ENCODE assay signal across 28 mouse cellular contexts in genomic region chr3:87041733-87042132, GRCm38 (mm10). TPM values are rescaled to one million over a fixed set of nuclear protein-coding genes. Genes with fewer than 3 reads are reported as not detected.
"Had no signal": no experiment of that assay in that cellular context is flagged by ENCODE, and none has a peak within 500 bp of the region (broad histone marks: within the 10 kb centered on the region; RNA-seq: fewer than 3 reads in every experiment).

No protein-coding gene starts in this region.

- ATAC-seq: forebrain, embryonic 13.5 days; forebrain, embryonic 14.5 days; forebrain, embryonic 15.5 days; forebrain, embryonic 16.5 days; forebrain, postnatal 0 days had no signal

- H3K4me1 ChIP-seq: embryonic facial prominence, embryonic 10.5 days; embryonic facial prominence, embryonic 12.5 days; embryonic facial prominence, embryonic 13.5 days; embryonic facial prominence, embryonic 15.5 days; forebrain, embryonic 10.5 days; forebrain, embryonic 12.5 days; forebrain, embryonic 13.5 days; forebrain, embryonic 15.5 days had no signal

- H3K9ac ChIP-seq: embryonic facial prominence, embryonic 12.5 days; embryonic facial prominence, embryonic 13.5 days; embryonic facial prominence, embryonic 15.5 days; forebrain, embryonic 12.5 days; forebrain, embryonic 13.5 days; forebrain, embryonic 15.5 days; forebrain, postnatal 0 days had no signal

- H3K9me3 ChIP-seq: embryonic facial prominence, embryonic 10.5 days; embryonic facial prominence, embryonic 12.5 days; embryonic facial prominence, embryonic 13.5 days; embryonic facial prominence, embryonic 15.5 days; forebrain, embryonic 10.5 days; forebrain, embryonic 12.5 days; forebrain, embryonic 13.5 days; forebrain, embryonic 15.5 days had no signal

- DNase-seq: cerebellum, adult 8-10 months; cerebellum, adult 9-10 months; cerebellum, adult 9-11 months; cerebellum, postnatal 10 days; cerebellum, postnatal 14 days; cerebellum, postnatal 25 days; cerebellum, postnatal 36 days; embryo, embryonic 11 days; forebrain, postnatal 0 days; gastrocnemius, adult 2 months; gastrocnemius, postnatal 10 days; gastrocnemius, postnatal 14 days; gastrocnemius, postnatal 25 days; gastrocnemius, postnatal 36 days; heart, adult 11 months; heart, adult 18-20 months; heart, adult 2 months had no signal

- H3K27ac ChIP-seq: embryonic facial prominence, embryonic 10.5 days; embryonic facial prominence, embryonic 12.5 days; embryonic facial prominence, embryonic 13.5 days; embryonic facial prominence, embryonic 15.5 days; forebrain, embryonic 10.5 days; forebrain, embryonic 12.5 days; forebrain, embryonic 13.5 days; forebrain, embryonic 15.5 days; gastrocnemius, adult 2 months; heart, adult 2 months had no signal

- H3K4me3 ChIP-seq: embryonic facial prominence, embryonic 10.5 days; embryonic facial prominence, embryonic 12.5 days; embryonic facial prominence, embryonic 13.5 days; embryonic facial prominence, embryonic 15.5 days; erythroblast, embryonic 14.5 days; forebrain, embryonic 10.5 days; forebrain, embryonic 12.5 days; forebrain, embryonic 13.5 days; forebrain, embryonic 15.5 days; gastrocnemius, adult 2 months; heart, adult 2 months had no signal

- H3K27me3 ChIP-seq: embryonic facial prominence, embryonic 12.5 days; embryonic facial prominence, embryonic 13.5 days; embryonic facial prominence, embryonic 15.5 days; forebrain, embryonic 12.5 days; forebrain, embryonic 13.5 days; forebrain, embryonic 15.5 days had no signal

- H3K36me3 ChIP-seq: embryonic facial prominence, embryonic 10.5 days; embryonic facial prominence, embryonic 12.5 days; embryonic facial prominence, embryonic 13.5 days; embryonic facial prominence, embryonic 15.5 days; forebrain, embryonic 10.5 days; forebrain, embryonic 12.5 days; forebrain, embryonic 15.5 days had no signal

- H3K4me2 ChIP-seq: embryonic facial prominence, embryonic 12.5 days; embryonic facial prominence, embryonic 13.5 days; embryonic facial prominence, embryonic 15.5 days; forebrain, embryonic 12.5 days; forebrain, embryonic 13.5 days; forebrain, embryonic 15.5 days had no signal

RNA-seq across cellular contexts. Expression of gene Cd1d1, which starts 42.5 kb away (rescaled TPM):
- polyA plus RNA-seq: erythroblast, embryonic 14.5 days had no signal
